Mouse (Mus musculus): ENCODE results near the gene Gm39566. TPM values are rescaled to one million over a fixed set of nuclear protein-coding genes. Genes with fewer than 3 reads are reported as not detected.

Gene Gm39566
- not detected in 2 replicates for polyA plus RNA-seq (2012; rRNA removed)

GRCm38 (mm10) chr11:69815155-69815554, at the start of gene Gm39566:
Gm39566 (minus strand) TSS chr11:69815298.

GRCm38 (mm10) chr11:69858113-69858998, 43.3 kb upstream of the Gm39566 start, which contains the start of gene Tnk1:
Tnk1 (minus strand) TSS chr11:69858730.

GRCm38 (mm10) chr11:69846198-69846680, 31.1 kb upstream of the Gm39566 start, which contains the start of gene Plscr3:
Plscr3 (plus strand) TSS chr11:69846376.

GRCm38 (mm10) chr11:69837952-69838713, 23.0 kb upstream of the Gm39566 start, which contains the start of gene Tmem256:
Tmem256 (plus strand) TSS chr11:69838514.

GRCm38 (mm10) chr11:69837604-69837951, 22.5 kb upstream of the Gm39566 start, which contains the start of gene Nlgn2:
Nlgn2 (minus strand) TSS chr11:69837784.

GRCm38 (mm10) chr11:69822080-69822479, 7.0 kb upstream of the Gm39566 start, which contains the start of gene Spem1:
Spem1 (minus strand) TSS chr11:69822180.

GRCm38 (mm10) chr11:69818365-69818764, 3.3 kb upstream of the Gm39566 start, which contains the start of gene Spem2:
Spem2 (minus strand) TSS chr11:69818465.

GRCm38 (mm10) chr11:69804972-69805909, 9.9 kb downstream of the Gm39566 start, which contains the start of gene Tmem102:
Tmem102 (minus strand) TSS chr11:69805624.

GRCm38 (mm10) chr11:69801379-69801977, 13.6 kb downstream of the Gm39566 start, which contains the start of gene Fgf11:
Fgf11 (minus strand) TSS chr11:69801857.

GRCm38 (mm10) chr11:69795168-69795982, 19.7 kb downstream of the Gm39566 start, which contains the start of gene Chrnb1:
Chrnb1 (minus strand) TSS chr11:69795943.

GRCm38 (mm10) chr11:69765221-69766125, 49.6 kb downstream of the Gm39566 start, which contains the start of gene Zbtb4:
Zbtb4 (plus strand) TSS chr11:69765912.

GRCm38 (mm10) chr11:69761868-69762267, 53.2 kb downstream of the Gm39566 start, which contains the start of gene Slc35g3:
Slc35g3 (minus strand) TSS chr11:69761968.

Other genes starting within 250 kb of the Gm39566 start
- 19.6 and 22.7 TPM in 2 replicates for gene Wrap53, start 235.0 kb downstream of the Gm39566 start, polyA plus RNA-seq (2012; rRNA removed)
- 118 TPM in 2 replicates for gene Trp53, start 234.9 kb downstream of the Gm39566 start, polyA plus RNA-seq (2012; rRNA removed)
- 47.1 and 54.8 TPM in 2 replicates for gene Atp1b2, start 209.4 kb downstream of the Gm39566 start, polyA plus RNA-seq (2012; rRNA removed)
- gene Shbg, start 197.4 kb downstream of the Gm39566 start, polyA plus RNA-seq (2012; rRNA removed) = not detected in 2 replicates
- 18.7 and 19.4 TPM in 2 replicates for gene Sat2, start 193.3 kb downstream of the Gm39566 start, polyA plus RNA-seq (2012; rRNA removed)
- 144 and 164 TPM in 2 replicates for gene Fxr2, start 182.3 kb downstream of the Gm39566 start, polyA plus RNA-seq (2012; rRNA removed)
- gene Sox15, start 160.0 kb downstream of the Gm39566 start, polyA plus RNA-seq (2012; rRNA removed) = 0.12 and 0.38 TPM in 2 replicates
- gene Mpdu1, start 152.7 kb downstream of the Gm39566 start, polyA plus RNA-seq (2012; rRNA removed) = 132 and 137 TPM in 2 replicates
- 9.8 and 10.6 TPM in 2 replicates for gene Cd68, start 149.1 kb downstream of the Gm39566 start, polyA plus RNA-seq (2012; rRNA removed)
- 922 and 1,086 TPM in 2 replicates for gene Eif4a1, start 142.9 kb downstream of the Gm39566 start, polyA plus RNA-seq (2012; rRNA removed)
- gene Senp3, start 133.2 kb downstream of the Gm39566 start, polyA plus RNA-seq (2012; rRNA removed) = 152 and 154 TPM in 2 replicates
- gene Tnfsf13, start 129.5 kb downstream of the Gm39566 start, polyA plus RNA-seq (2012; rRNA removed) = 0.74 and 1.5 TPM in 2 replicates
- gene Tnfsf12, start 119.4 kb downstream of the Gm39566 start, polyA plus RNA-seq (2012; rRNA removed) = 4.1 and 8.2 TPM in 2 replicates
- gene Tnfsfm13, start 119.2 kb downstream of the Gm39566 start, polyA plus RNA-seq (2012; rRNA removed) = 1.3 and 2.6 TPM in 2 replicates
- gene Polr2a, start 56.7 kb downstream of the Gm39566 start, polyA plus RNA-seq (2012; rRNA removed) = 59.4 and 63.8 TPM in 2 replicates
- gene Slc35g3, start 53.3 kb downstream of the Gm39566 start, polyA plus RNA-seq (2012; rRNA removed) = 0.84 and 1.1 TPM in 2 replicates
- gene Zbtb4, start 49.4 kb downstream of the Gm39566 start, polyA plus RNA-seq (2012; rRNA removed) = 9.7 and 10.8 TPM in 2 replicates
- gene Chrnb1, start 19.4 kb downstream of the Gm39566 start, polyA plus RNA-seq (2012; rRNA removed) = 2.9 and 12.3 TPM in 2 replicates
- 20.0 and 20.9 TPM in 2 replicates for gene Fgf11, start 13.4 kb downstream of the Gm39566 start, polyA plus RNA-seq (2012; rRNA removed)
- 0.17 and 0.46 TPM in 2 replicates for gene Tmem102, start 9.7 kb downstream of the Gm39566 start, polyA plus RNA-seq (2012; rRNA removed)
- gene Spem2, start 3.2 kb upstream of the Gm39566 start, polyA plus RNA-seq (2012; rRNA removed) = not detected in 2 replicates
- gene Spem1, start 6.9 kb upstream of the Gm39566 start, polyA plus RNA-seq (2012; rRNA removed) = 1.5 and 2.1 TPM in 2 replicates
- gene Nlgn2, start 22.5 kb upstream of the Gm39566 start, polyA plus RNA-seq (2012; rRNA removed) = 125 and 136 TPM in 2 replicates
- gene Tmem256, start 23.2 kb upstream of the Gm39566 start, polyA plus RNA-seq (2012; rRNA removed) = 203 and 228 TPM in 2 replicates
- gene Plscr3, start 31.1 kb upstream of the Gm39566 start, polyA plus RNA-seq (2012; rRNA removed) = 98.8 and 111 TPM in 2 replicates
- gene Tnk1, start 43.4 kb upstream of the Gm39566 start, polyA plus RNA-seq (2012; rRNA removed) = 0.05 and 0.81 TPM in 2 replicates
- not detected in 2 replicates for gene Tmem95, start 62.7 kb upstream of the Gm39566 start, polyA plus RNA-seq (2012; rRNA removed)
- gene Kctd11, start 66.1 kb upstream of the Gm39566 start, polyA plus RNA-seq (2012; rRNA removed) = 1.7 and 2.3 TPM in 2 replicates
- gene Acap1, start 80.2 kb upstream of the Gm39566 start, polyA plus RNA-seq (2012; rRNA removed) = 0.90 and 1.4 TPM in 2 replicates
- gene 2810408A11Rik, start 85.7 kb upstream of the Gm39566 start, polyA plus RNA-seq (2012; rRNA removed) = 11.9 and 13.9 TPM in 2 replicates
- 113 and 134 TPM in 2 replicates for gene Neurl4, start 85.8 kb upstream of the Gm39566 start, polyA plus RNA-seq (2012; rRNA removed)
- 100 and 101 TPM in 2 replicates for gene Gps2, start 98.6 kb upstream of the Gm39566 start, polyA plus RNA-seq (2012; rRNA removed)
- 830 and 831 TPM in 2 replicates for gene Eif5a, start 106.7 kb upstream of the Gm39566 start, polyA plus RNA-seq (2012; rRNA removed)
- 43.9 and 49.9 TPM in 2 replicates for gene Ybx2, start 120.5 kb upstream of the Gm39566 start, polyA plus RNA-seq (2012; rRNA removed)
- gene Slc2a4, start 132.9 kb upstream of the Gm39566 start, polyA plus RNA-seq (2012; rRNA removed) = 9.7 and 10.0 TPM in 2 replicates
- gene Cldn7, start 149.5 kb upstream of the Gm39566 start, polyA plus RNA-seq (2012; rRNA removed) = 0.27 and 3.1 TPM in 2 replicates
- 101 and 111 TPM in 2 replicates for gene Ctdnep1, start 165.9 kb upstream of the Gm39566 start, polyA plus RNA-seq (2012; rRNA removed)
- 127 and 144 TPM in 2 replicates for gene Elp5, start 167.2 kb upstream of the Gm39566 start, polyA plus RNA-seq (2012; rRNA removed)
- gene Gabarap, start 175.8 kb upstream of the Gm39566 start, polyA plus RNA-seq (2012; rRNA removed) = 521 and 610 TPM in 2 replicates
- gene Phf23, start 180.5 kb upstream of the Gm39566 start, polyA plus RNA-seq (2012; rRNA removed) = 60.2 and 65.1 TPM in 2 replicates
- 42.8 and 47.8 TPM in 2 replicates for gene Dvl2, start 185.3 kb upstream of the Gm39566 start, polyA plus RNA-seq (2012; rRNA removed)
- 45.6 and 50.3 TPM in 2 replicates for gene Acadvl, start 200.1 kb upstream of the Gm39566 start, polyA plus RNA-seq (2012; rRNA removed)
- gene Dlg4, start 201.6 kb upstream of the Gm39566 start, polyA plus RNA-seq (2012; rRNA removed) = 202 and 211 TPM in 2 replicates
- 2.0 and 2.2 TPM in 2 replicates for gene Asgr1, start 238.8 kb upstream of the Gm39566 start, polyA plus RNA-seq (2012; rRNA removed)